Mouse (Mus musculus) fat pad, adult 2 months (tissue): Measurements from ENCODE around the gene Haus4.

Experiments used
- DNase-seq: peaks from one replicate; pipeline ENCODE4 v3.0.0-alpha.2; 2011; ENCODE audit warnings: low read depth, low spot score; ENCODE audit errors: extremely low read depth

Gene Haus4

DNA sequence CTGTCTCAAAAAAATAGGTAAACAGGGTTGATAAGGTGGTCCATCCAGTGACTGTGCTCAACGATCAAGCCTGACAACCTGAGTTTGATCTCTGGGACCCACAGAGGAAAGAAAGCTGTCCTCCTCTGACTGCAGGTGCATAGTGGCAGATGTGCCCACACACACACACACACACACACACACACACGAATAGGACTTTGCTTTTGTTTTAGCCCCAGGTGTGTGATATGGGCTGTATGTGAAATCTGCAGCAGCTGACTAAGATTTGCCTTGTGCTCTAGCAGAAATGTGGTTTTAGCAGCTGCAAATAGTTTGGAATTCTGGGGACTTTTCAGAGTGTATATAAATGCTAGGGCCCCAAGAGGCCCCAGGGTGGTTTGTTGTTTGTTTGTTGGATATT is 55.1 kb downstream of the Haus4 start:
- no peak for DNase-seq

DNA sequence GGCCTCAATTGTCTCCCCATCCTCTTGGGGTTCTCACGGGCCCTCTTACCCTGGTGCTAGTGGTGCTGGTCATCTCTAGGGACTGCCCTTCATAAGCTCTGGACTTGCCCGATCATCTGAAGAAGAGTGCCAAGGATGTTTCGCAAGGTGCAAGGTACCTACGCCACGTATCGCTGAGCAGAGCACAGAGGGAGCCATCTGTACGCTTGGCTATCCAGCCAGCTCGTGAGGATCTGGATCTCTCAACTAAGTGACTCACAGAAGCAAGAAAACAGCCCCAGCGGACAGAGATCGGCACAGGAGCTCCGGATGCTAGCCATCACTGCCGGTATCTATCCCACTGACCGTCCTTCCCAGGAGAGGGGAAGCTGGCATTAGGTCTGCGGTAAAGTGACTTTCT is 57.7 kb downstream of the Haus4 start:
- DNase-seq, result no peak

DNA sequence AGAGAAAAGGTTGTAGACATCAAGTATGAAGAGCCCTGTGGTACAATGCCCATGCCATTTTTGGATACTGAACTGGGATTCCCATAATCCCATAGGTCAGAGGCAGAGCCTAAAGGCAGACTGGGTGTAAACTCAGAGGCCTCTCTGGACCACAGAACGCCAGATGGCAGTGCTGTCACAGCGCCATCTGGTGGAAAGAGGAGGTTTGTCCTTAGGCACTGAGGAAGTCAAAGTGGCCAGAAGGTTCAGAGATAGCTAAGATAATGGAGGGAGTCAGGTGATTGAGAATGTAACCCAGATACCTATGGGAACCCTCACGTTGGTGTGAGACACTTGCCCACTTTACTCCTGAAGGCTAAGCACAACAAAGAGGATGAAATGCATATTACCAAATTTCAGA is 60.2 kb downstream of the Haus4 start:
- no peak for DNase-seq

DNA sequence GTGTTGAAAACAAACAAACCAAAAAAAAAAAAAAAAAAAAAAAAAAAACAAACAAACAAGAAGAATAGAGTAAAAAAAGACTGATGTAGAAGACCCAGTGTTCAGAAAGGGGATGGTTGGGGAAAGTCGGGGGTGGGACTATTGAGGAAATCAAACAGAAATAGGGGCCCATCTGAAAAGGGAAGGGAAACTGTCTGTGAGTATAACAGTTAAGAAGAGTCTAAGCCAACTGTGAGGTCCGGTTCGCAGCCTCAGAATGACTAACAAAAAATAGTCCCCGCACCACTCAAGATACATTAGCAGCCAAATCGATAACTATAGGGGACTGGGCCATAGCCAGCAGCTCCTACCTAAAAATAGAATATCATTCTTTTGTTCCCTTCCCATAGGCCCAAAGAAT is 61.2 kb downstream of the Haus4 start:
- DNase-seq, result no peak

DNA sequence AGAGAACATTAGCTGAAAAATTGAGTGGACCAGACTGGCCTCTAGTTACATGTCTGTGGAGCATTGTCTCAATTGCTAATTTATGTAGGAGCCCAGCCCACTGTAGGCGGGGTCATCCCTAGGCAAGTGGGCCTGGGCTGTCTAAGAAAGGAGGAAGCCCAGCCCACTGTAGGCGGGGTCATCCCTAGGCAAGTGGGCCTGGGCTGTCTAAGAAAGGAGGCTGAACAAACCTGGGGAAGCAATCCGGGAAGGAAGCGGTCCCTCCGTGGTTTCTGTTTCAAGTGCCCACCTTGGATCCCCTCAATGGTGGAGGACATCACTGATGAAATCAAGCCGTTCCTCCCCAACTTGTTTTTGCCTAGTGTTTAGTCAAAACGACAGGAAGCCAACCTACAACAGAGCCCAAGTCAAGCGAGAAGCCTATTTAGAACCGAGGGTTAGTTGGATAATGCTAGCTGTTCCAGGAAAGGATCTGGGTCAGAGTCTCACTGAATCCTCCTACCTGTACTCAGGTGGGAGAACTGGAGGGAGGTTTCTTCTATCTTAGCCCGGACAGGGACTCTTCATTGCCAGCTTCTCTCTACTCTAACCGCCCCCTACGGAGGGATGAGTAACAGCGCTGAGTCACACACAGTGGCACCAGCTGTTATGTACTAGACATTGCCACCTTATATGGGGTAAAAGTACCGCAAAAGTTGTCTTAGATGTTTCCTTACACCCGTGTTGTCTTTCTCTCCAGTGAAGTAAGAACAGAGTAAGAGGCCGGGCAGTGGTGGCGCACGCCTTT is 61.9 kb downstream of the Haus4 start:
- no peak for DNase-seq
